Mouse (Mus musculus): Measurements from ENCODE around the gene Tubg2.

GRCm38 (mm10) chr11:101162772-101163171 lies 7.1 kb downstream of the Tubg2 start:
- TF ChIP-seq CTCF (IDR thresholded peaks at IDR 0.05; ENCODE audit: low read depth): no peak
- TF ChIP-seq EP300 (optimal IDR thresholded peaks at IDR 0.05): no peak

All from stomach, postnatal 0 days (tissue).